Mouse (Mus musculus) liver, embryonic 15.5 days (tissue): ENCODE data around the gene Mob3a. TPM values are rescaled to one million over a fixed set of nuclear protein-coding genes. Genes with fewer than 3 reads are reported as not detected.

ENCODE experiments used
- ATAC-seq: fragments of 200-750 bp; cut with Nextera tagmentation; 2 replicates; pipeline ENCODE4 v1.8.0; 2017; ENCODE audit warnings: moderate number of reproducible peaks, mild to moderate bottlenecking, moderate library complexity; ENCODE audit not compliant: insufficient read depth
- H3K27ac ChIP-seq: fragments of 300-500 bp; sonication (generic); replicated peaks from 2 replicates; pipeline ENCODE4 v1.5.1; 2015; ENCODE audit warnings: mild to moderate bottlenecking, inconsistent platforms
- H3K27me3 ChIP-seq: fragments of 300-500 bp; sonication (generic); 2 replicates; pipeline ENCODE4 v1.6.1; 2015; ENCODE audit warnings: mild to moderate bottlenecking, inconsistent platforms
- H3K36me3 ChIP-seq: fragments of 300-500 bp; sonication (generic); replicated peaks from 2 replicates; pipeline ENCODE4 v1.6.1; 2015; ENCODE audit warnings: moderate library complexity, mild to moderate bottlenecking, inconsistent platforms
- H3K4me1 ChIP-seq: fragments of 300-500 bp; sonication (generic); replicated peaks from 2 replicates; pipeline ENCODE4 v1.6.1; 2015; ENCODE audit warnings: inconsistent platforms
- H3K4me2 ChIP-seq: fragments of 300-500 bp; sonication (generic); 2 replicates; pipeline ENCODE4 v1.6.1; 2015; ENCODE audit warnings: moderate library complexity, mild to moderate bottlenecking, inconsistent platforms
- H3K4me3 ChIP-seq: fragments of 300-500 bp; sonication (generic); replicated peaks from 2 replicates; pipeline ENCODE4 v1.5.1; 2015; ENCODE audit warnings: mild to moderate bottlenecking, inconsistent platforms
- H3K9ac ChIP-seq: fragments of 300-500 bp; sonication (generic); 2 replicates; pipeline ENCODE4 v1.6.1; 2015; ENCODE audit warnings: moderate library complexity, mild to moderate bottlenecking, inconsistent platforms
- H3K9me3 ChIP-seq: fragments of 300-500 bp; sonication (generic); replicated peaks from 2 replicates; pipeline ENCODE4 v1.6.1; 2016; ENCODE audit warnings: inconsistent platforms
- WGBS: fragments of 180-500 bp; shearing (Covaris S2); methylation state at CpG from one replicate; pipeline ENCODE4 v1.1.7; 2015; ENCODE audit warnings: mixed read lengths; ENCODE audit not compliant: insufficient replicate concordance; 5-methylcytosine and 5-hydroxymethylcytosine counted together
- polyA plus RNA-seq: library from polyadenylated mRNA; unstranded; fragments of >200 nt; fragmentation: Nextera tagmentation; extraction: Ambion mirVana; gene quantifications from 2 replicates; pipeline ENCODE4 v1.2.1, GENCODE M21; 2015

The Mob3a gene
- polyA plus RNA-seq, 1 experiment from 2014 or later: 28.0 TPM

- Histone ChIP-seq H3K4me3 (no peak overlapping the region), H3K4me1 (peaks cover 79% of the 10 kb centered on the region), H3K27me3 (no peaks in the 10 kb centered on the region), H3K36me3 (peaks cover 95% of the 10 kb centered on the region), H3K9ac (no peak overlapping the region), H3K4me2 (no peak overlapping the region), H3K9me3 (no peaks in the 10 kb centered on the region), H3K27ac (no peak overlapping the region)
- WGBS: 91% methylated on average over 7 of the region's 7 CpGs
- no peak for ATAC-seq
Observed at GRCm38 (mm10) chr10:80669737-80670485, 31.9 kb downstream of the Mob3a start.

- H3K36me3 ChIP-seq: peaks cover 90% of the 10 kb centered on the region
Observed at GRCm38 (mm10) chr10:80669018-80669417, 32.8 kb downstream of the Mob3a start.

GRCm38 (mm10) chr10:80668614-80669013 lies 33.2 kb downstream of the Mob3a start:
- H3K4me1 ChIP-seq: peaks cover 79% of the 10 kb centered on the region
- no peak overlapping the region for H3K27ac ChIP-seq
- no peak overlapping the region for H3K4me3 ChIP-seq
- peaks cover 86% of the 10 kb centered on the region for H3K36me3 ChIP-seq
- no peaks in the 10 kb centered on the region for H3K27me3 ChIP-seq
- WGBS: 72% methylated on average over 11 of the region's 11 CpGs
- H3K4me2 ChIP-seq: no peak overlapping the region
- ATAC-seq: no peak
- no peak overlapping the region for H3K9ac ChIP-seq
- H3K9me3 ChIP-seq: no peaks in the 10 kb centered on the region

More at GRCm38 (mm10) chr10:80669018-80669417, 32.8 kb downstream of the Mob3a start:
- Histone ChIP-seq H3K4me1 (peaks cover 79% of the 10 kb centered on the region), H3K9me3 (no peaks in the 10 kb centered on the region), H3K27ac (no peak overlapping the region), H3K4me2 (no peak overlapping the region), H3K27me3 (no peaks in the 10 kb centered on the region), H3K4me3 (no peak overlapping the region), H3K9ac (no peak overlapping the region)
- 83% methylated on average over 12 of the region's 12 CpGs for WGBS
- no peak for ATAC-seq

- no peak overlapping the region for H3K4me2 ChIP-seq
- H3K4me1 ChIP-seq: peaks cover 77% of the 10 kb centered on the region
- H3K36me3 ChIP-seq: peaks cover 69% of the 10 kb centered on the region
- H3K4me3 ChIP-seq: no peak overlapping the region
- WGBS: 90% methylated on average over 19 of the region's 19 CpGs
- H3K27ac ChIP-seq: peak overlapping the region; percentile 51; the same call in 1 of the 2 replicates
- H3K27me3 ChIP-seq: no peaks in the 10 kb centered on the region
- no peaks in the 10 kb centered on the region for H3K9me3 ChIP-seq
- ATAC-seq: no peak
- no peak overlapping the region for H3K9ac ChIP-seq
Observed at GRCm38 (mm10) chr10:80666837-80667412, 34.9 kb downstream of the Mob3a start.

GRCm38 (mm10) chr10:80665981-80666733 lies 35.6 kb downstream of the Mob3a start:
- H3K36me3 ChIP-seq: peaks cover 62% of the 10 kb centered on the region
- no peaks in the 10 kb centered on the region for H3K27me3 ChIP-seq
- ATAC-seq: no peak
- H3K4me3 ChIP-seq: no peak overlapping the region
- 68% methylated on average over 10 of the region's 10 CpGs for WGBS
- H3K9me3 ChIP-seq: no peaks in the 10 kb centered on the region
- H3K4me1 ChIP-seq: peaks cover 75% of the 10 kb centered on the region
- no peak overlapping the region for H3K4me2 ChIP-seq
- H3K9ac ChIP-seq: no peak overlapping the region
- peak overlapping the region; percentile 51 for H3K27ac ChIP-seq

GRCm38 (mm10) chr10:80665459-80665858 lies 36.3 kb downstream of the Mob3a start:
- 52% methylated on average over 4 of the region's 4 CpGs for WGBS
- no peak for ATAC-seq
- peaks cover 55% of the 10 kb centered on the region for H3K36me3 ChIP-seq
- H3K9me3 ChIP-seq: no peaks in the 10 kb centered on the region
- H3K9ac ChIP-seq: no peak overlapping the region
- peak overlapping the region; percentile 51; the same call in 1 of the 2 replicates for H3K27ac ChIP-seq
- no peak overlapping the region for H3K4me3 ChIP-seq
- no peaks in the 10 kb centered on the region for H3K27me3 ChIP-seq
- peak overlapping the region; percentile 51 for H3K4me2 ChIP-seq
- H3K4me1 ChIP-seq: peaks cover 77% of the 10 kb centered on the region

GRCm38 (mm10) chr10:80665016-80665380 lies 36.8 kb downstream of the Mob3a start:
- no peak; the same call in 1 of the 2 replicates for ATAC-seq
- Histone ChIP-seq H3K9ac (peak overlapping the region; percentile 7; the same call in 1 of the 2 replicates), H3K4me3 (no peak overlapping the region; the same call in 1 of the 2 replicates), H3K9me3 (no peaks in the 10 kb centered on the region), H3K36me3 (peaks cover 50% of the 10 kb centered on the region), H3K4me2 (peak overlapping the region; percentile 51), H3K4me1 (peaks cover 77% of the 10 kb centered on the region), H3K27ac (peak overlapping the region; percentile 76), H3K27me3 (no peaks in the 10 kb centered on the region)
- 13% methylated on average over 10 of the region's 10 CpGs for WGBS

GRCm38 (mm10) chr10:80664197-80665015 lies 37.4 kb downstream of the Mob3a start:
- Histone ChIP-seq H3K27me3 (no peaks in the 10 kb centered on the region), H3K4me1 (peaks cover 77% of the 10 kb centered on the region), H3K36me3 (peaks cover 44% of the 10 kb centered on the region), H3K9me3 (no peaks in the 10 kb centered on the region), H3K4me3 (no peak overlapping the region; the same call in none of the 2 replicates), H3K27ac (peak overlapping the region; percentile 76), H3K4me2 (peak overlapping the region; percentile 51), H3K9ac (peak overlapping the region; percentile 7)
- peak; percentile 35 for ATAC-seq
- 10% methylated on average over 16 of the region's 16 CpGs for WGBS

- Histone ChIP-seq H3K4me3 (no peak overlapping the region), H3K9me3 (no peaks in the 10 kb centered on the region), H3K9ac (no peak overlapping the region), H3K4me1 (peaks cover 74% of the 10 kb centered on the region), H3K36me3 (peaks cover 37% of the 10 kb centered on the region), H3K27me3 (no peaks in the 10 kb centered on the region), H3K27ac (peak overlapping the region; percentile 76), H3K4me2 (peak overlapping the region; percentile 51)
- 9% methylated on average over 5 of the region's 5 CpGs for WGBS
- no peak for ATAC-seq
Observed at GRCm38 (mm10) chr10:80663485-80664196, 38.1 kb downstream of the Mob3a start.

GRCm38 (mm10) chr10:80661149-80661548 lies 40.6 kb downstream of the Mob3a start:
- Histone ChIP-seq H3K4me1 (peaks cover 78% of the 10 kb centered on the region), H3K4me2 (no peak overlapping the region)
- 37% methylated on average over 5 of the region's 5 CpGs for WGBS

More at GRCm38 (mm10) chr10:80661149-80661548, 40.6 kb downstream of the Mob3a start:
- Histone ChIP-seq H3K9me3 (no peaks in the 10 kb centered on the region), H3K27me3 (no peaks in the 10 kb centered on the region), H3K36me3 (peaks cover 12% of the 10 kb centered on the region), H3K4me3 (no peak overlapping the region), H3K27ac (no peak overlapping the region), H3K9ac (no peak overlapping the region)
- no peak for ATAC-seq
